Mouse (Mus musculus) CD4-positive helper T cell, adult 2 months (primary cell): Measurements from ENCODE around the gene Gadd45gip1.

Source experiments
- DNase-seq: peaks from one replicate; pipeline ENCODE4 v3.0.0-alpha.2; 2012; ENCODE audit warnings: low read depth, missing footprints, low spot score

The Gadd45gip1 gene

GRCm38 (mm10) chr8:84847684-84848435 is 16.5 kb downstream of the Gadd45gip1 start:
- no peak for DNase-seq

- DNase-seq, result no peak
These were observed 25.1 kb downstream of the Gadd45gip1 start for GRCm38 (mm10) chr8:84856434-84856833.

GRCm38 (mm10) chr8:84856864-84857441 is 25.6 kb downstream of the Gadd45gip1 start, which contains the start of gene Farsa:
Gene Farsa, plus strand, starts transcription at chr8:84856989.
- DNase-seq, result peak; percentile 90

GRCm38 (mm10) chr8:84871376-84872308 is 40.3 kb downstream of the Gadd45gip1 start, which contains the start of gene Syce2:
Gene Syce2, plus strand, starts transcription at chr8:84872111.
- peak; percentile 91 for DNase-seq

GRCm38 (mm10) chr8:84872309-84872965 is 41.1 kb downstream of the Gadd45gip1 start:
- DNase-seq, result peak; percentile 53

- no peak for DNase-seq
These were observed 41.7 kb downstream of the Gadd45gip1 start for GRCm38 (mm10) chr8:84873016-84873415.

- no peak for DNase-seq
These were observed 43.0 kb downstream of the Gadd45gip1 start for GRCm38 (mm10) chr8:84874339-84874738.

GRCm38 (mm10) chr8:84877297-84878035 is 46.1 kb downstream of the Gadd45gip1 start:
- no peak for DNase-seq

GRCm38 (mm10) chr8:84878915-84879314 is 47.6 kb downstream of the Gadd45gip1 start:
- no peak for DNase-seq

- DNase-seq, result no peak
These were observed 53.4 kb downstream of the Gadd45gip1 start for GRCm38 (mm10) chr8:84884728-84885127.
